Mouse (Mus musculus) megakaryocyte, adult 5-6 weeks (primary cell): ENCODE results near the gene Slc8a1. TPM values are rescaled to one million over a fixed set of nuclear protein-coding genes. Genes with fewer than 3 reads are reported as not detected.

Experiments used
- ATAC-seq: 2 replicates; pipeline ENCODE4 v1.8.0; 2016; ENCODE audit warnings: mild to moderate bottlenecking, inconsistent platforms; ENCODE audit not compliant: poor library complexity, severe bottlenecking
- total RNA-seq, 2 experiments: library from RNA; stranded (forward) in 1 of 2; stranded (reverse) in 1 of 2; fragments of 153-499, 151-499 nt in 1 of 2; fragments of 221-1000, 200-1000 nt in 1 of 2; gene quantifications; 2 replicates each; pipeline versions ENCODE4 v1.2.3 to v1.2.4; 2015 to 2017

The Slc8a1 gene
- total RNA-seq, 2 experiments from 2014 or later: 23.5 to 24.6 TPM

- no peak for ATAC-seq
Measured at GRCm38 (mm10) chr17:81455269-81455668, 282.9 kb downstream of the Slc8a1 start.

GRCm38 (mm10) chr17:81441463-81441862 lies 296.7 kb downstream of the Slc8a1 start, which contains the start of gene Gm11096:
Gene Gm11096, plus strand, starts transcription at chr17:81441763.
- ATAC-seq: no peak

DNA sequence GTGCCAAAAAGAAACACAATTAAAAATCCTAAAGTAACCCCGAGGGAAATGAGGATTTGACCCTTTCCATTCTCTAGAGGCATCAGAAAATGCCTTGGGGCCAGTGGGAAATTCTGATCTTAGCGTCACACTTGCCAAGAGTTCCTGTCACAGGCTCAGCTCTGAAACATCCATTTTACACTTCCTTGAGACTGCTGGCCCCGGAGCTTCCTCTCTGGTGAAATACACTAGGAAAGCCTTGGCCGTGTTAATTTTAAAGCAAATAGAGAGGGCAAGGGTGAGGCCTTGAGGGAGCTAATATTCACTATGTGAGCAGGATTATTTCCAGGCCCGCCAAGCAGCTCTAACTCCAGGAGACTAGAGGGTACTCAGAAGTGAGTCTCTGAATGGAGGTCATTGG lies 305.0 kb downstream of the Slc8a1 start:
- no peak for ATAC-seq

DNA sequence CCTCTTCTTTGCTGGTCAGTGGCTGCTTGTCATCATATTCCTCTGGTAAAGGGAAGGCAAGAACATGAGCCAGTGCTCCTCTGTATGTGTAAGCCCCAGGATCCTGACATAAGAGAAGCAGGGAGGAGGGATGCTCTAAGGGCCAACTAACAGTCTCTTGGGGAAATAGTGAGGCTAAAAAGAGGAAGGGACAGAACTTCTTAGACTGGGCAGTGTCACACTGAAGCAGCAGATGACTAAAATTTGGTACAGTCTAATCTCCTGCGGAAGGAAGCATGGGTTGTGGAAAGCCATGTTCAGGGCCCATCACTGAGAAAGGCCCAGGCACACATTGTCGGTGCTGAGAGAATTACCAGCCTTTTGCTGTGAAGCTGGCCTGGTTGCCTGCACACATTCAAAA lies 305.4 kb downstream of the Slc8a1 start:
- ATAC-seq: no peak

GRCm38 (mm10) chr17:81427245-81427644 lies 310.9 kb downstream of the Slc8a1 start:
- no peak for ATAC-seq

DNA sequence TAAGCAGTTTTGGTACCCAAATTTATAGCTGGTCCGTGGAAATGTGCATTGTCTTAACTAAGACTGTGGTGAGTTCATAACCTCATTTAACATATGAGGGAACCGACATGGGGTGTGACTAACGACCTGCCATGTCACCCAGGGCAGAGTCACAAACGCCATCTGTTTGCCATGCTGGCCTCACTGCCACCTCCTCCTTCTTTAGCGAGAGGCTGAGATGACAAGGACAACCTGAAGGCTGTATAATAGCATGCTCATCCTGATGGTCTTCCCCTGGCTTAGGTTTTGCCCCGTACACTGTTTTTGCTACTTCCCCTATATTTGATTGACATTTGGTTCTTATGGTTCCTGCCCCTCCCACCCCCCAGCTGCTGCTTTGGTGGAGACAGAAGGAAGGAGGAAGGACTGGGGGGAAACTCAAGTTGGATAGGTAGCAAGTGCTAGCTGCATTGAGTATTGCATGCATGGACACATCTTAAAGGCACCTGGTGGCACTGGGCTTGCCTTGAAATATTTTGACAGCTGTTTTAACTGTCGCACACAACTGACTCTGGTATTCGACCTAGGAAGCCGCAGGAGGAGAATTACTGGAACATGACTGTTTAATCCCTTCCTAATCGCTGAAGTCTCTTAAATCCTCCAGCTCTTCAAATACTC lies 313.8 kb downstream of the Slc8a1 start:
- ATAC-seq: peak; percentile 86

GRCm38 (mm10) chr17:81419802-81420459 lies 318.2 kb downstream of the Slc8a1 start:
- ATAC-seq: no peak

- ATAC-seq: no peak
Measured at GRCm38 (mm10) chr17:81416361-81417114, 321.6 kb downstream of the Slc8a1 start.

- no peak for ATAC-seq
Measured at GRCm38 (mm10) chr17:81412736-81413135, 325.4 kb downstream of the Slc8a1 start.

- ATAC-seq: no peak
Measured at GRCm38 (mm10) chr17:81404225-81404624, 334.0 kb downstream of the Slc8a1 start.

- ATAC-seq: no peak
Measured at GRCm38 (mm10) chr17:81403121-81403520, 335.1 kb downstream of the Slc8a1 start.

DNA sequence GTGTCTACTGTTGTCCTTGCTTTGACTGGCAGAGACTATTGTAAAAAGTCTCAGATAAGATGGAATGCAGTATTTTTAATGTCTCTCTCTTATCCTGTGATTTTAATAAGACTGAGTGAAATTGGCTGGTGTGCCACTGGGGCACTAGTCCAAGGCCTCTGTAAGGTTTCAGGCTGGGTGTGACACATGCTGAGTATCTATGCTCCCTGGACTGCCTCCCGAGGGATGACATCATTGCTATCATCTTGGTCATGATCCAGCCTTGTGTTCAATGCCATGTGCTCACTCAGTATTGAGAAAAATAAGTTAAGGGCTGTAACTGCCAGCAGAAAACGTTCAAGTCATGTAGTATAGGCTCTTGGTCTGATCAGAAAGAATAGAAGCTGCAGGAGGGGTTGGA lies 335.5 kb downstream of the Slc8a1 start:
- ATAC-seq: no peak

- ATAC-seq: no peak
Measured at GRCm38 (mm10) chr17:81400377-81400776, 337.8 kb downstream of the Slc8a1 start.

GRCm38 (mm10) chr17:81397434-81397833 lies 340.7 kb downstream of the Slc8a1 start:
- ATAC-seq: no peak

GRCm38 (mm10) chr17:81394124-81394523 lies 344.1 kb downstream of the Slc8a1 start:
- ATAC-seq: no peak

DNA sequence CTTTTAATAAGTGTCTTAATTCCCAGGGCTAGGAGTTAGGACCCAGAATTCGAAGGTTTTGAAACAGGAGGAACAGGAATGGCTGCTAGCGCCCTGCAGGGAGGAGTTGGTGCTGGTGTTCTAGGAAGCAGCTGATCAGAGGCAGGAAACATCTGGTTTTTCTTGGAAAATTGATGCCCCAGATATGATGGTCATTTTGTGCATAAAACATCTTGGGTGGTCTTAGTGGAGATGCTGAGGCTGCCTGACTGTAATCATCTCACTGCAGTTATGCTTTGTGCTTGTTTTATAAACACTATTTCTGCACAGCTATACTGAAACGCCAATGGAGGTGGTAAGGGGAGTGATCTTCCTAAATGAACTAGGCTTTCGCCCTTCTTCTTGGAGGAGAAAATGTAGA lies 345.1 kb downstream of the Slc8a1 start:
- no peak for ATAC-seq

DNA sequence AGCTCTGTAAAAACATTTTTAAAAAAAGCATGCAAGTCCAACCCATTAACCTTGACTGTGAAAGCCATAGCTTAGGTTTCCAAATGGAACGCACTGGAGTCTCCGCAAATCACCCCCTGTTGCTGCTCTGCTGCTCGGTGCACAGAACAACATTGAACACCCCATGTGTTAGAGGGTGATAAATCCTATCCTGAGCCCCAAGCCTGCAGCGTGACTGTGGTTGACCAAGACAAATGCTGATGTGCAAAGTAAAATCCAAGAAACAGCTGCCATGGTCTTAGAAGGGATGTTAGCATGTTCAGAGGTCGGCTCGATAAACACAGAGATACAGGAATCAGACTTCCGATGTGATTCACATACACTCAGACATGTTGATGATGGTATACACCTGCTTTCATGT lies 346.7 kb downstream of the Slc8a1 start:
- no peak for ATAC-seq

GRCm38 (mm10) chr17:81390790-81391189 lies 347.4 kb downstream of the Slc8a1 start:
- ATAC-seq: no peak

GRCm38 (mm10) chr17:81386118-81386517 lies 352.1 kb downstream of the Slc8a1 start:
- ATAC-seq: no peak

GRCm38 (mm10) chr17:81385476-81385875 lies 352.7 kb downstream of the Slc8a1 start:
- ATAC-seq: no peak

- ATAC-seq: no peak
Measured at GRCm38 (mm10) chr17:81383461-81383860, 354.7 kb downstream of the Slc8a1 start.

GRCm38 (mm10) chr17:81378436-81378835 lies 359.7 kb downstream of the Slc8a1 start:
- ATAC-seq: 0 out of 2 replicates have a peak, but pooled peaks have one; percentile 51
